Mouse (Mus musculus) bone marrow macrophage, adult 2 months (primary cell): ENCODE results near the gene Sqstm1.

ENCODE experiments used
- CTCF ChIP-seq: IDR thresholded peaks from 2 replicates; pipeline ENCODE4 v1.5.1; 2012; ENCODE audit warnings: low read depth, mild to moderate bottlenecking, low read length, moderate library complexity
- POLR2A ChIP-seq: IDR thresholded peaks from 2 replicates; pipeline ENCODE4 v1.6.1; 2012; ENCODE audit warnings: mild to moderate bottlenecking, low read depth, low read length, borderline replicate concordance

GRCm38 (mm10) chr11:50243926-50244325, 33.3 kb upstream of the Sqstm1 start:
- TF ChIP-seq CTCF = no peak
- no peak for TF ChIP-seq POLR2A
